Mouse (Mus musculus): Measurements from ENCODE around the gene Entr1. TPM values are rescaled to one million over a fixed set of nuclear protein-coding genes. Genes with fewer than 3 reads are reported as not detected.

Entr1 gene
- polyA plus RNA-seq, 1 experiment from 2014 or later, result 112 TPM

GRCm38 (mm10) chr2:26417066-26417465 is 27.9 kb upstream of the Entr1 start:
- ATAC-seq (ENCODE audit: low FRiP score, low TSS enrichment), result no peak
- H3K4me2 ChIP-seq (replicated peaks; ENCODE audit: low read depth, low read length), result no peak overlapping the region
- H3K4me3 ChIP-seq (ENCODE audit: low read length), result no peak overlapping the region
- peaks cover 94% of the 10 kb centered on the region for H3K36me3 ChIP-seq (ENCODE audit: control insufficient read depth, insufficient read depth, low read length)
- H3K4me1 ChIP-seq (ENCODE audit: control insufficient read depth, insufficient read depth, low read length), result no peaks in the 10 kb centered on the region
- no peak overlapping the region for H3K9ac ChIP-seq (ENCODE audit: low read depth, low read length)
- no peaks in the 10 kb centered on the region for H3K27me3 ChIP-seq (ENCODE audit: control insufficient read depth, insufficient read depth, low read length)
- H3K27ac ChIP-seq (ENCODE audit: low read depth, low read length), result no peak overlapping the region
- no peaks in the 10 kb centered on the region for H3K9me3 ChIP-seq (ENCODE audit: control insufficient read depth, low read length)

- peaks cover 61% of the 10 kb centered on the region for H3K36me3 ChIP-seq (ENCODE audit: control insufficient read depth, insufficient read depth, low read length)
- H3K4me1 ChIP-seq (ENCODE audit: control insufficient read depth, insufficient read depth, low read length), result peaks cover 27% of the 10 kb centered on the region
- 62% methylated on average over 5 of the region's 5 CpGs for WGBS
- no peak overlapping the region for H3K27ac ChIP-seq (ENCODE audit: low read depth, low read length)
- H3K4me2 ChIP-seq (replicated peaks; ENCODE audit: low read depth, low read length), result no peak overlapping the region
- no peaks in the 10 kb centered on the region for H3K9me3 ChIP-seq (ENCODE audit: control insufficient read depth, low read length)
- H3K9ac ChIP-seq (ENCODE audit: low read depth, low read length), result no peak overlapping the region
- no peak for ATAC-seq (ENCODE audit: low FRiP score, low TSS enrichment)
- no peak overlapping the region for H3K4me3 ChIP-seq (ENCODE audit: low read length)
- no peaks in the 10 kb centered on the region for H3K27me3 ChIP-seq (ENCODE audit: control insufficient read depth, insufficient read depth, low read length)
Measured at GRCm38 (mm10) chr2:26410931-26411411, 21.9 kb upstream of the Entr1 start.

GRCm38 (mm10) chr2:26410091-26410490 is 21.0 kb upstream of the Entr1 start:
- Histone ChIP-seq H3K36me3 (ENCODE audit: control insufficient read depth, insufficient read depth, low read length) (peaks cover 58% of the 10 kb centered on the region), H3K9me3 (ENCODE audit: control insufficient read depth, low read length) (no peaks in the 10 kb centered on the region), H3K4me2 (replicated peaks; ENCODE audit: low read depth, low read length) (no peak overlapping the region), H3K27me3 (ENCODE audit: control insufficient read depth, insufficient read depth, low read length) (no peaks in the 10 kb centered on the region), H3K9ac (ENCODE audit: low read depth, low read length) (no peak overlapping the region), H3K4me1 (ENCODE audit: control insufficient read depth, insufficient read depth, low read length) (peaks cover 29% of the 10 kb centered on the region), H3K4me3 (ENCODE audit: low read length) (no peak overlapping the region), H3K27ac (ENCODE audit: low read depth, low read length) (no peak overlapping the region)
- ATAC-seq (ENCODE audit: low FRiP score, low TSS enrichment), result no peak
- 73% methylated on average over 5 of the region's 5 CpGs for WGBS

- Histone ChIP-seq H3K27ac (ENCODE audit: low read depth, low read length) (no peak overlapping the region), H3K4me2 (replicated peaks; ENCODE audit: low read depth, low read length) (no peak overlapping the region; the same call in 1 of the 2 replicates), H3K27me3 (ENCODE audit: control insufficient read depth, insufficient read depth, low read length) (no peaks in the 10 kb centered on the region), H3K4me1 (ENCODE audit: control insufficient read depth, insufficient read depth, low read length) (peaks cover 29% of the 10 kb centered on the region), H3K9me3 (ENCODE audit: control insufficient read depth, low read length) (no peaks in the 10 kb centered on the region), H3K9ac (ENCODE audit: low read depth, low read length) (no peak overlapping the region), H3K4me3 (ENCODE audit: low read length) (peak overlapping the region; percentile 82), H3K36me3 (ENCODE audit: control insufficient read depth, insufficient read depth, low read length) (peaks cover 51% of the 10 kb centered on the region)
- 57% methylated on average over 3 of the region's 3 CpGs for WGBS
- peak; percentile 11; the same call in 1 of the 2 replicates for ATAC-seq (ENCODE audit: low FRiP score, low TSS enrichment)
Measured at GRCm38 (mm10) chr2:26409362-26409761, 20.2 kb upstream of the Entr1 start.

GRCm38 (mm10) chr2:26408515-26409356 is 19.6 kb upstream of the Entr1 start, which contains the start of gene Inpp5e:
TSS of gene Inpp5e (minus strand) at chr2:26409203.
- Histone ChIP-seq H3K4me3 (ENCODE audit: low read length) (peak within 1 kb of the TSS; percentile 82), H3K36me3 (ENCODE audit: control insufficient read depth, insufficient read depth, low read length) (peaks cover 45% of the 10 kb centered on the region), H3K27me3 (ENCODE audit: control insufficient read depth, insufficient read depth, low read length) (no peaks in the 10 kb centered on the region), H3K4me1 (ENCODE audit: control insufficient read depth, insufficient read depth, low read length) (peaks cover 29% of the 10 kb centered on the region), H3K4me2 (replicated peaks; ENCODE audit: low read depth, low read length) (peak within 1 kb of the TSS; percentile 76), H3K9ac (ENCODE audit: low read depth, low read length) (peak within 1 kb of the TSS; percentile 92), H3K27ac (ENCODE audit: low read depth, low read length) (peak within 1 kb of the TSS; percentile 66; the same call in 1 of the 2 replicates), H3K9me3 (ENCODE audit: control insufficient read depth, low read length) (no peaks in the 10 kb centered on the region)
- under 1% methylated on average over 57 of the region's 57 CpGs for WGBS
- peak; percentile 97 for ATAC-seq (ENCODE audit: low FRiP score, low TSS enrichment)

GRCm38 (mm10) chr2:26403306-26403705 is 14.2 kb upstream of the Entr1 start:
- Histone ChIP-seq H3K27me3 (ENCODE audit: control insufficient read depth, insufficient read depth, low read length) (no peaks in the 10 kb centered on the region), H3K36me3 (ENCODE audit: control insufficient read depth, insufficient read depth, low read length) (peaks cover 49% of the 10 kb centered on the region), H3K4me2 (replicated peaks; ENCODE audit: low read depth, low read length) (no peak overlapping the region), H3K9ac (ENCODE audit: low read depth, low read length) (no peak overlapping the region), H3K4me3 (ENCODE audit: low read length) (no peak overlapping the region), H3K9me3 (ENCODE audit: control insufficient read depth, low read length) (no peaks in the 10 kb centered on the region), H3K4me1 (ENCODE audit: control insufficient read depth, insufficient read depth, low read length) (peaks cover 25% of the 10 kb centered on the region), H3K27ac (ENCODE audit: low read depth, low read length) (no peak overlapping the region)
- 65% methylated on average over 8 of the region's 8 CpGs for WGBS
- ATAC-seq (ENCODE audit: low FRiP score, low TSS enrichment), result no peak

- H3K9me3 ChIP-seq (ENCODE audit: control insufficient read depth, low read length), result no peaks in the 10 kb centered on the region
- H3K36me3 ChIP-seq (ENCODE audit: control insufficient read depth, insufficient read depth, low read length), result peaks cover 59% of the 10 kb centered on the region
- H3K9ac ChIP-seq (ENCODE audit: low read depth, low read length), result no peak overlapping the region
- no peak overlapping the region for H3K4me3 ChIP-seq (ENCODE audit: low read length)
- H3K4me1 ChIP-seq (ENCODE audit: control insufficient read depth, insufficient read depth, low read length), result peaks cover 15% of the 10 kb centered on the region
- H3K4me2 ChIP-seq (replicated peaks; ENCODE audit: low read depth, low read length), result no peak overlapping the region
- ATAC-seq (ENCODE audit: low FRiP score, low TSS enrichment), result no peak
- H3K27me3 ChIP-seq (ENCODE audit: control insufficient read depth, insufficient read depth, low read length), result no peaks in the 10 kb centered on the region
- no peak overlapping the region for H3K27ac ChIP-seq (ENCODE audit: low read depth, low read length)
- 92% methylated on average over 1 of the region's 1 CpGs for WGBS
Measured at GRCm38 (mm10) chr2:26402265-26402664, 13.1 kb upstream of the Entr1 start.

- Histone ChIP-seq H3K4me1 (ENCODE audit: control insufficient read depth, insufficient read depth, low read length) (peaks cover 3% of the 10 kb centered on the region; the same call in 1 of the 2 replicates), H3K36me3 (ENCODE audit: control insufficient read depth, insufficient read depth, low read length) (peaks cover 71% of the 10 kb centered on the region), H3K9me3 (ENCODE audit: control insufficient read depth, low read length) (no peaks in the 10 kb centered on the region), H3K27me3 (ENCODE audit: control insufficient read depth, insufficient read depth, low read length) (no peaks in the 10 kb centered on the region), H3K27ac (ENCODE audit: low read depth, low read length) (no peak overlapping the region), H3K4me3 (ENCODE audit: low read length) (no peak overlapping the region), H3K4me2 (replicated peaks; ENCODE audit: low read depth, low read length) (no peak overlapping the region), H3K9ac (ENCODE audit: low read depth, low read length) (no peak overlapping the region)
- ATAC-seq (ENCODE audit: low FRiP score, low TSS enrichment), result no peak
- WGBS, result 90% methylated on average over 4 of the region's 4 CpGs
Measured at GRCm38 (mm10) chr2:26401023-26401422, 11.9 kb upstream of the Entr1 start.

- Histone ChIP-seq H3K9ac (ENCODE audit: low read depth, low read length) (no peak overlapping the region), H3K27me3 (ENCODE audit: control insufficient read depth, insufficient read depth, low read length) (no peaks in the 10 kb centered on the region), H3K4me2 (replicated peaks; ENCODE audit: low read depth, low read length) (no peak overlapping the region), H3K4me3 (ENCODE audit: low read length) (no peak overlapping the region), H3K9me3 (ENCODE audit: control insufficient read depth, low read length) (no peaks in the 10 kb centered on the region), H3K27ac (ENCODE audit: low read depth, low read length) (no peak overlapping the region), H3K36me3 (ENCODE audit: control insufficient read depth, insufficient read depth, low read length) (peaks cover 73% of the 10 kb centered on the region), H3K4me1 (ENCODE audit: control insufficient read depth, insufficient read depth, low read length) (no peaks in the 10 kb centered on the region)
- WGBS, result 92% methylated on average over 5 of the region's 5 CpGs
- ATAC-seq (ENCODE audit: low FRiP score, low TSS enrichment), result no peak
Measured at GRCm38 (mm10) chr2:26400296-26400695, 11.2 kb upstream of the Entr1 start.
